Mouse (Mus musculus): ENCODE measurements around the gene Gm20388. TPM values are rescaled to one million over a fixed set of nuclear protein-coding genes. Genes with fewer than 3 reads are reported as not detected.

The Gm20388 gene
- polyA plus RNA-seq, 1 experiment = 18.7 TPM

DNA sequence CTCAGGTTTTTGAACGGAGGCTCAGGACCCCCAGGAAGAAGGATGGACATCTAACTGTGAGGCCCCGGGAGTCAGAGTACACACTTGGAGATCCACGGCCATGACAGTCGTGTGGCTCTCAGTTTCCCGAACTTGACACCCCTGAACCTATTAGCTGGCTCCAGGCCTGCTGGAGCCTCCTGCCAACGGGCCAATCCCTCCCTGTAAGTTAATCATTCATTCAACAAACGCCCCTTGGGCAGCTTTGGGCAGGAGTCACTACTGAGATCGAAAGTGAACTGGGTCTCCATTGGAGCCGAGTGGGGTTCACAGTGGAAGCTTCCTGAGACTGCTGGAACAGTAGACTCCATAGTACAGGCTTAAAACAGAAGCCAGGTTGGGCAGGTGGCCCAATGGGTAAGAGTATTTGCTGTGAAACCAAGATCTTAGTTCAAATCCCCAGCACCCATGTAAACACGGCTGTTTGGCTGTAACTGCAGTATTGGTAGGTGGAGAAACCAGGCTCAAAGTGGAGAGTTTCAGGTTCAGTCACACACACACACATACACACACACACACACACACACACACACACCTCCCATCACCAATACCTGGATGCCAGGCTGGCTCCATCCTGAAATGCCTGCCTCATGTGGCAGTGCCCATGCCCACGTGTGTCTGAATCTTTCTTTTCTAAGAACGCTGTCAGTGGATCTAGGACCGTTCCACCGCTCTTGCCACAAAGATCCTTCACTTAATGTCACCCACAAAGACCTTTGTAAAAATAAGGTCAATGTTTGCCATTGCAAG, 2808.3 kb downstream of the Gm20388 start:
- Histone ChIP-seq H3K4me1 (ENCODE audit: control insufficient read depth, insufficient read depth, low read length) (peaks cover 20% of the 10 kb centered on the region), H3K4me3 (replicated peaks; ENCODE audit: insufficient read depth, low read depth, low read length) (no peak overlapping the region), H3K27ac (ENCODE audit: insufficient read depth, low read length) (no peak overlapping the region), H3K27me3 (ENCODE audit: control insufficient read depth, insufficient read depth, low read length) (no peaks in the 10 kb centered on the region)
- WGBS = 88% methylated on average over 14 of the region's 14 CpGs
- TF ChIP-seq CTCF (IDR thresholded peaks at IDR 0.05; ENCODE audit: borderline replicate concordance, insufficient read depth, low read depth, low read length) = no peak
- no peak for TF ChIP-seq POLR2A (IDR thresholded peaks at IDR 0.05; ENCODE audit: borderline replicate concordance, insufficient read depth, low read length)
- no peak for DNase-seq

GRCm38 (mm10) chr8:122719500-122720065, 2808.9 kb downstream of the Gm20388 start:
- WGBS = 63% methylated on average over 7 of the region's 7 CpGs

DNA sequence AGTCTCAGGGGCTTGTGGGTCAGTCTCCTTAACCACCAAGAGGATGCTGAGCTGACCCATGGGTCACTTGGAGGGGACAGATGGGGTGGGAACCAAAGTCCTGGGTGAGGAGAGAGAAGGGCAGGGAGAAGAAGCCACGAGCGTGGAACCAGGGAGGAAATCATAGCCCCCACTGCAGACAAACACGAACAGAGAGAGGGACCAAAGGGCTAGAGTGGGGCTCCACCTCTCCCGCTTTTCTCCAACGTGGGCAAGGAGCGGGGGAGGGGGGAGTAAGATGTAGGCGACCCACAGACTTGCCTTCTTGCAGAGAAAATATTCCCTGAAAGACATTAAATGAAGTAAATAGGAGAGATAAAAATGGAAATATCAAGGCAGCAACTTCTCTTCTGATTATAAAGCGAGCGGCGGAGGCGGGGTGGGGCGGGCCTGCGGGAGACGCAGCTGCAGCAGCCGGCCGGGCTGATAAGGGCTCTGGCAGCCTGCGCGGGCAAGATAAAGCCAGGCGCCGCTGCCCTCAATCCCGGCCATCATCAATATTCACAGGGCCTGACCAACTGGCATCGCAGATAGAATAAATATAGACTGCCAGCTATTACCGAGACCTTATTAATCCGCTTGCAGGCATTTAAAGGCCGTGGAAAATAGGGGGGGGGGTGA, 2809.6 kb downstream of the Gm20388 start:
- Histone ChIP-seq H3K4me1 (ENCODE audit: control insufficient read depth, insufficient read depth, low read length) (peaks cover 20% of the 10 kb centered on the region), H3K27me3 (ENCODE audit: control insufficient read depth, insufficient read depth, low read length) (no peaks in the 10 kb centered on the region), H3K4me3 (replicated peaks; ENCODE audit: insufficient read depth, low read depth, low read length) (peak overlapping the region; percentile 8), H3K27ac (ENCODE audit: insufficient read depth, low read length) (no peak overlapping the region)
- no peak for DNase-seq
- no peak for TF ChIP-seq POLR2A (IDR thresholded peaks at IDR 0.05; ENCODE audit: borderline replicate concordance, insufficient read depth, low read length)
- TF ChIP-seq CTCF (IDR thresholded peaks at IDR 0.05; ENCODE audit: borderline replicate concordance, insufficient read depth, low read depth, low read length) = no peak
- 18% methylated on average over 25 of the region's 25 CpGs for WGBS

More at GRCm38 (mm10) chr8:122719500-122720065, 2808.9 kb downstream of the Gm20388 start:
- no peak overlapping the region for H3K4me3 ChIP-seq (replicated peaks; ENCODE audit: insufficient read depth, low read depth, low read length)
- no peak overlapping the region for H3K27ac ChIP-seq (ENCODE audit: insufficient read depth, low read length)
- no peaks in the 10 kb centered on the region for H3K27me3 ChIP-seq (ENCODE audit: control insufficient read depth, insufficient read depth, low read length)
- peaks cover 20% of the 10 kb centered on the region for H3K4me1 ChIP-seq (ENCODE audit: control insufficient read depth, insufficient read depth, low read length)
- TF ChIP-seq CTCF (IDR thresholded peaks at IDR 0.05; ENCODE audit: borderline replicate concordance, insufficient read depth, low read depth, low read length) (no peak), POLR2A (IDR thresholded peaks at IDR 0.05; ENCODE audit: borderline replicate concordance, insufficient read depth, low read length) (no peak)
- DNase-seq = no peak

DNA sequence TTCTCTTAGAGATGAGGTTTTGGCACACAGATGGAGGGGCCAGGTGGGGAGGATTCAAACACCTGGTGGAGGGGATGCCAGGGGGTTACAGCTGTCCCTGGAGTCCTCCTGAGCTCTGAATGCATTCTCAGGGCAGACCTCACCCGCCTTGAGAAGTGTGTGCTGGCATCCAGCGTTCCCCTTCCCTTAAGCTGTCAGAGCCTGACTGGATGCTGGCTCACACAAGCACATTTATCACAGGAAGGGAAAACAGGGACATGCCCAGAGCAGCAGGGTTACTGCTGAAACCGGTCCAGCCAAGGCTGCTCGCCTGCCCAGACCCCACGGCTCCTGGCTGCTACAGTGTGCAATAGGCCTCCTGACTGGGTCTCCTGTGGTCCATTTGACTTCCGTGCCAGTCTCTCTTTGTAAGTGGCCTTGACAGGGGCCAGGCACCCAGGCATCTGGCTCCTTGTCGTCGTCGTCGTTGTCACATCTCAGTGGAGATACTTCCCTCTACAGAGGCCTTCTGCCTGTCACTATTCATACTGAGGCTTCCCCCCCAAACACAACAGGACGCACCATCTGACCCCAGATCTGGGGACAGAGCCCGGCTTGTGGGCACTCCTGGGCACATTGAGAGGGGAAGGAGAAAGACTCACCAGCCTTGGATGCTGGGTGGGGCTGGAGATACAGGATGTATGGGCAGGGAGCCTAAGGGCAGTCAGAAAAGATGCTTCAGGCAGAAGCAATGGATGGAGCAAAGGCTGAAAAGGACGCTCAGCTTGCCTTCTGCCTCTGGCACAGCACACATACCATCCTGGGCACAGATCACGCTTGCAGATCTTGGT, 2810.4 kb downstream of the Gm20388 start:
- DNase-seq = peak; percentile 58 to 65
- H3K27ac ChIP-seq (ENCODE audit: insufficient read depth, low read length) = peak overlapping the region; percentile 37; the same call in 1 of the 2 replicates
- 22% methylated on average over 14 of the region's 14 CpGs for WGBS

DNA sequence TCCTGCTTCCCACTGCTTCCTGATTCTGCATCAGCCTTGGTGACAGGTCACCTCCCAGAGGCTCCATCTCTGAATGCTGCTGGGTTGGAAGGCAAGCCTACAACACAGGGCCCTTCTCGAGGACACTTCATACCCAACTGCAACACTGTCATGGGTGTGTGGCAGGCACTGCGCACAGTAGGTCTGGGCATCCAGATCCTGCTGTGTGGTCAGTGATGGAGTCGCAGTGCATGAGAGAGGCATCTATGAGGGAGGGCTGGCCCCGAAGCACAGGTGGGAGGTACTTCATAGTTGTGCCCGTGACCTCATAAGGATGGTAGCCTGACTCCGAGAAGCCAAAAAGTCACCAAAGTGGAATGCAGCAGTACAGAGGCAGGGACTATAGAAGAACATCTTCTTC, 2814.5 kb downstream of the Gm20388 start:
- no peaks in the 10 kb centered on the region for H3K27me3 ChIP-seq (ENCODE audit: control insufficient read depth, insufficient read depth, low read length)
- 93% methylated on average over 6 of the region's 6 CpGs for WGBS
- H3K4me3 ChIP-seq (replicated peaks; ENCODE audit: insufficient read depth, low read depth, low read length) = no peak overlapping the region
- no peak overlapping the region for H3K27ac ChIP-seq (ENCODE audit: insufficient read depth, low read length)
- peaks cover 16% of the 10 kb centered on the region for H3K4me1 ChIP-seq (ENCODE audit: control insufficient read depth, insufficient read depth, low read length)
- no peak for DNase-seq
- TF ChIP-seq CTCF (IDR thresholded peaks at IDR 0.05; ENCODE audit: borderline replicate concordance, insufficient read depth, low read depth, low read length) = no peak
- no peak for TF ChIP-seq POLR2A (IDR thresholded peaks at IDR 0.05; ENCODE audit: borderline replicate concordance, insufficient read depth, low read length)

More for the DNA sequence above, 2810.4 kb downstream of the Gm20388 start:
- Histone ChIP-seq H3K27me3 (ENCODE audit: control insufficient read depth, insufficient read depth, low read length) (no peaks in the 10 kb centered on the region), H3K4me3 (replicated peaks; ENCODE audit: insufficient read depth, low read depth, low read length) (peak overlapping the region; percentile 5), H3K4me1 (ENCODE audit: control insufficient read depth, insufficient read depth, low read length) (peaks cover 20% of the 10 kb centered on the region)
- TF ChIP-seq CTCF (IDR thresholded peaks at IDR 0.05; ENCODE audit: borderline replicate concordance, insufficient read depth, low read depth, low read length) (no peak), POLR2A (IDR thresholded peaks at IDR 0.05; ENCODE audit: borderline replicate concordance, insufficient read depth, low read length) (no peak)

- WGBS = 88% methylated on average over 2 of the region's 2 CpGs
- H3K27ac ChIP-seq (ENCODE audit: insufficient read depth, low read length) = no peak overlapping the region
- DNase-seq = no peak
These were observed 2816.1 kb downstream of the Gm20388 start for GRCm38 (mm10) chr8:122726789-122727188.

DNA sequence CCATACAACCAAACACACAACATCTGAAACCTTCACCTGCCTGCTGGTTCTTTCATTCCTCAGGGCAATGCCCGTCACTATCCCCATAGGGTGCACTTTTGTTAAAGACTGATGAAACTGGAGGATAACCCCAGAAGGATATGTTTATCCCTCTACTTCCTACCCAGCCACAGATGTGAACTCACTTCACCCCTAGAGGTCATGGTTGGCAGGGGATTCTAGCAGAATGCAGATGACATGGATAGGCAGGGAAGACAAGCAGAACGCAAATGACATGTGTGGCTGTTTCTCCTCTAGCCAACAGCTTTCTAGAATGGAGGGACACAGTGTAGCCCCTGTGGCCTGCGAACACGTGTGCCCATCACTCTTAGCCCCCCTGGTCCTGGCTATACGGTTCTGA, 2816.8 kb downstream of the Gm20388 start:
- H3K4me3 ChIP-seq (replicated peaks; ENCODE audit: insufficient read depth, low read depth, low read length) = no peak overlapping the region
- H3K27me3 ChIP-seq (ENCODE audit: control insufficient read depth, insufficient read depth, low read length) = no peaks in the 10 kb centered on the region
- TF ChIP-seq POLR2A (IDR thresholded peaks at IDR 0.05; ENCODE audit: borderline replicate concordance, insufficient read depth, low read length) = no peak
- no peak for TF ChIP-seq CTCF (IDR thresholded peaks at IDR 0.05; ENCODE audit: borderline replicate concordance, insufficient read depth, low read depth, low read length)
- no peak overlapping the region for H3K27ac ChIP-seq (ENCODE audit: insufficient read depth, low read length)
- peaks cover 3% of the 10 kb centered on the region; the same call in 1 of the 2 replicates for H3K4me1 ChIP-seq (ENCODE audit: control insufficient read depth, insufficient read depth, low read length)
- no peak for DNase-seq
- 63% methylated on average over 5 of the region's 5 CpGs for WGBS

More at GRCm38 (mm10) chr8:122726789-122727188, 2816.1 kb downstream of the Gm20388 start:
- no peak for TF ChIP-seq CTCF (IDR thresholded peaks at IDR 0.05; ENCODE audit: borderline replicate concordance, insufficient read depth, low read depth, low read length)
- TF ChIP-seq POLR2A (IDR thresholded peaks at IDR 0.05; ENCODE audit: borderline replicate concordance, insufficient read depth, low read length) = no peak
- Histone ChIP-seq H3K4me1 (ENCODE audit: control insufficient read depth, insufficient read depth, low read length) (peaks cover 3% of the 10 kb centered on the region; the same call in 1 of the 2 replicates), H3K27me3 (ENCODE audit: control insufficient read depth, insufficient read depth, low read length) (no peaks in the 10 kb centered on the region), H3K4me3 (replicated peaks; ENCODE audit: insufficient read depth, low read depth, low read length) (no peak overlapping the region)
